Mouse (Mus musculus) kidney, adult 2 months (tissue): ENCODE results near the gene Nup35.

Experiments
- CTCF ChIP-seq: fragments of 200-500 bp; conservative IDR thresholded peaks from 2 replicates; pipeline ENCODE4 v1.5.1; 2011; ENCODE audit warnings: low read depth, mild to moderate bottlenecking, control low read depth, low read length, moderate library complexity, mixed read lengths; ENCODE audit not compliant: insufficient read depth, insufficient read length
- POLR2A ChIP-seq: fragments of 200-500 bp; IDR thresholded peaks from one replicate; pipeline ENCODE4 v1.6.1; 2011; ENCODE audit warnings: low read depth, low read length, control low read depth

- no peak; the same call in 1 of the 2 replicates for TF ChIP-seq CTCF
- no peak for TF ChIP-seq POLR2A
Observed at GRCm38 (mm10) chr2:80707429-80707828, 90.4 kb downstream of the Nup35 start.
